Mouse (Mus musculus) adrenal gland, adult 10 weeks (tissue): ENCODE measurements around the gene Ccdc188. TPM values are rescaled to one million over a fixed set of nuclear protein-coding genes. Genes with fewer than 3 reads are reported as not detected.

Experiments
- polyA plus RNA-seq: library from polyadenylated mRNA; stranded (reverse); fragments of 350-450 nt; fragmentation: Illumina TruSeq; extraction: RNeasy Lipid Tissue Mini Kit (QIAGEN cat#74804); gene quantifications from one replicate; pipeline ENCODE4 v1.2.3, GENCODE M21; 2014; ENCODE audit warnings: low read depth, low replicate concordance

Gene Ccdc188
- polyA plus RNA-seq = not detected

GRCm38 (mm10) chr16:18217579-18217978 is at the start of gene Ccdc188:
Ccdc188 (plus strand) TSS chr16:18217879.

GRCm38 (mm10) chr16:18234671-18235388 is 17.2 kb downstream of the Ccdc188 start, which contains the start of gene Zdhhc8:
Zdhhc8 (minus strand) TSS chr16:18235136.

GRCm38 (mm10) chr16:18248433-18249363 is 31.0 kb downstream of the Ccdc188 start, which contains the start of the genes Trmt2a and Ranbp1:
Trmt2a (plus strand) TSS chr16:18248679.
Ranbp1 (minus strand) TSS chr16:18248732.

GRCm38 (mm10) chr16:18258221-18258620 is 40.5 kb downstream of the Ccdc188 start, which contains the start of gene Gm49776:
Gm49776 (minus strand) TSS chr16:18258321.

Other genes starting within 250 kb of the Ccdc188 start
- gene Vpreb2, start 237.5 kb upstream of the Ccdc188 start, polyA plus RNA-seq = not detected
- gene Dgcr6, start 165.0 kb upstream of the Ccdc188 start, polyA plus RNA-seq = 6.9 TPM
- gene Prodh, start 127.7 kb upstream of the Ccdc188 start, polyA plus RNA-seq = 0.76 TPM
- not detected for gene Rtn4r, start 90.2 kb upstream of the Ccdc188 start, polyA plus RNA-seq
- 0.17 TPM for gene Zdhhc8, start 17.3 kb downstream of the Ccdc188 start, polyA plus RNA-seq
- 27.0 TPM for gene Trmt2a, start 30.8 kb downstream of the Ccdc188 start, polyA plus RNA-seq
- gene Ranbp1, start 30.9 kb downstream of the Ccdc188 start, polyA plus RNA-seq = 146 TPM
- not detected for gene Gm49776, start 40.4 kb downstream of the Ccdc188 start, polyA plus RNA-seq
- gene Dgcr8, start 71.4 kb downstream of the Ccdc188 start, polyA plus RNA-seq = 27.5 TPM
- gene Tango2, start 130.2 kb downstream of the Ccdc188 start, polyA plus RNA-seq = 10.3 TPM
- gene Arvcf, start 130.3 kb downstream of the Ccdc188 start, polyA plus RNA-seq = 0.41 TPM
- 7.4 TPM for gene Txnrd2, start 208.5 kb downstream of the Ccdc188 start, polyA plus RNA-seq
- 23.1 TPM for gene Comt, start 209.0 kb downstream of the Ccdc188 start, polyA plus RNA-seq